Mouse (Mus musculus) intestine, embryonic 14.5 days (tissue): ENCODE data around the gene Hist1h2ae. TPM values are rescaled to one million over a fixed set of nuclear protein-coding genes. Genes with fewer than 3 reads are reported as not detected.
"Not testable (repeated sequence)": the region's sequence is repeated elsewhere in the genome, so short reads cannot be mapped to it uniquely, and the experiment has no call there.

Experiments
- ATAC-seq: fragments of 200-750 bp; cut with Nextera tagmentation; replicated peaks from 2 replicates; pipeline ENCODE4 v1.8.0; 2017; ENCODE audit warnings: low read depth, moderate number of reproducible peaks, moderate TSS enrichment, moderate library complexity; ENCODE audit not compliant: low FRiP score, low TSS enrichment
- DNase-seq: peaks from one replicate; pipeline ENCODE4 v3.0.0-alpha.2; 2018; ENCODE audit warnings: low spot score
- H3K27ac ChIP-seq: fragments of 300-500 bp; sonication (generic); 2 replicates; pipeline ENCODE4 v1.5.1; 2014; ENCODE audit warnings: low read depth, mild to moderate bottlenecking, control low read depth
- H3K27me3 ChIP-seq: fragments of 300-500 bp; sonication (generic); replicated peaks from 2 replicates; pipeline ENCODE4 v1.6.1; 2014; ENCODE audit warnings: low read length, control low read depth; ENCODE audit not compliant: control insufficient read depth, insufficient read depth
- H3K36me3 ChIP-seq: fragments of 300-500 bp; sonication (generic); 2 replicates; pipeline ENCODE4 v1.6.1; 2014; ENCODE audit warnings: low read length, control low read depth; ENCODE audit not compliant: control insufficient read depth, insufficient read depth
- H3K4me1 ChIP-seq: fragments of 300-500 bp; sonication (generic); replicated peaks from 2 replicates; pipeline ENCODE4 v1.6.1; 2014; ENCODE audit warnings: low read length, control low read depth, mixed read lengths; ENCODE audit not compliant: control insufficient read depth, insufficient read depth
- H3K4me2 ChIP-seq: fragments of 300-500 bp; sonication (generic); 2 replicates; pipeline ENCODE4 v1.6.1; 2014; ENCODE audit warnings: low read length
- H3K4me3 ChIP-seq: fragments of 300-500 bp; sonication (generic); 2 replicates; pipeline ENCODE4 v1.5.1; 2014; ENCODE audit warnings: low read depth, low read length, control low read depth, mixed read lengths
- H3K9ac ChIP-seq: fragments of 300-500 bp; sonication (generic); 2 replicates; pipeline ENCODE4 v1.6.1; 2014; ENCODE audit warnings: mild to moderate bottlenecking, low read length
- H3K9me3 ChIP-seq: fragments of 300-500 bp; sonication (generic); 2 replicates; pipeline ENCODE4 v1.6.1; 2016; ENCODE audit warnings: low read length, control low read depth; ENCODE audit not compliant: control insufficient read depth
- WGBS: fragments of 180-500 bp; shearing (Covaris S2); extraction: QIAGEN DNeasy Blood & Tissue Kit; methylation state at CpG from one replicate; pipeline ENCODE4 v1.1.7; 2014; 5-methylcytosine and 5-hydroxymethylcytosine counted together
- polyA plus RNA-seq: library from polyadenylated mRNA; unstranded; fragments of >200 nt; fragmentation: Nextera tagmentation; extraction: Ambion mirVana; gene quantifications from 2 replicates; pipeline ENCODE4 v1.2.1, GENCODE M21; 2014

The Hist1h2ae gene
- polyA plus RNA-seq, 1 experiment from 2014 or later: 106 TPM

DNA sequence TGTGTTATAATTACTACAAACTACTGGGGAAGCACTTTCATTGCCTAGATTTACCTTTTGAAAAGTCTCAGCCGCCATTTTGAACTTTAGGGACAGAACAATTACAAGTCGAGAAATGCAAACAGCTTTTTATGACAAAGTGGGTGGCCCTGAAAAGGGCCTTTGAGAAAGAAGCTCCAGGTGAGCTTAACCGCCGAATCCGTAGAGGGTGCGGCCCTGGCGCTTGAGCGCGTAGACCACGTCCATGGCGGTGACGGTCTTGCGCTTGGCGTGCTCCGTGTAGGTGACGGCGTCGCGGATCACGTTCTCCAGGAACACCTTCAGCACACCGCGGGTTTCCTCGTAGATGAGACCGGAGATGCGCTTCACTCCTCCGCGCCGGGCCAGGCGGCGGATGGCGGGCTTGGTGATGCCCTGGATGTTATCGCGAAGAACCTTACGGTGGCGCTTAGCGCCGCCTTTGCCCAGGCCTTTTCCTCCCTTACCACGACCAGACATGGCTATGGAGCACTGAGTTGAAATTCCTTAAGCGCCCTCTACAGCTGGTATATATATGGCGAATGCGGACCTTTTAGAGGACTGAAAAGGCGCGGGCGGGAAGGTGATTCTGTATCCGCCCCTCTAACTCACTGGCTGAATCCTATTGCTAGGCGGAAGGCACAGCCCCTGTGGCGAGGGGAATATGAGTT, 19.7 kb downstream of the Hist1h2ae start, which contains the start of gene Hist1h4f:
Gene Hist1h4f, minus strand, starts transcription at position 503 of the 689 bp plus-strand sequence.
- WGBS: under 1% methylated on average over 42 of the region's 47 CpGs
- Histone ChIP-seq H3K4me2 (peak within 1 kb of the TSS; percentile 72), H3K27ac (peak within 1 kb of the TSS; percentile 94), H3K9ac (peak within 1 kb of the TSS; percentile 71), H3K4me3 (peak within 1 kb of the TSS; percentile 42), H3K4me1 (peaks cover 12% of the 10 kb centered on the region)
- ATAC-seq (peak; percentile 83), DNase-seq (peak; percentile 99)
- H3K27me3 ChIP-seq, H3K9me3 ChIP-seq, H3K36me3 ChIP-seq: not testable (repeated sequence)

DNA sequence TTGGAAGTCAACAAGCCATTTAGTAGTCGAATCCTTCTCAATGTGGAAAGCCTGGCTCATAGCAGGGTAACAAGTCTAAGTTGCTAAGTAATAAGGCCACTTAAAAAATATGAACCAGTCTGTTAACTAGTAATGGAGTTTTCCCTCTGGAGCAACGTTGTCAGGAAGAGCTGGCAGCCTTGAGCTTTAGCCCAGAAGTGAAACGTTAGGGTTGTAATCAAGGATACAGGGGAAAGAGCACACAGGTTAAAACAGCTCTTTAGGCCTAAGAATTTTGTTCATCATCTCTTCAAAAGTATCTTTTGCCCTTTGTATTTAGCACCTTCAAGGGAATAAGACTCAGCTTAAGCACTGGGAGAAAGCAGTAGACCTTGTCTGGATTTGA, 20.3 kb downstream of the Hist1h2ae start:
- DNase-seq: no peak
- Histone ChIP-seq H3K4me3 (peak overlapping the region; percentile 42), H3K9me3 (no peaks in the 10 kb centered on the region), H3K9ac (peak overlapping the region; percentile 71), H3K4me1 (peaks cover 12% of the 10 kb centered on the region), H3K27ac (peak overlapping the region; percentile 94), H3K4me2 (peak overlapping the region; percentile 72), H3K36me3 (no peaks in the 10 kb centered on the region), H3K27me3 (no peaks in the 10 kb centered on the region)
- ATAC-seq: no peak
- WGBS: 6% methylated on average over 3 of the region's 3 CpGs

DNA sequence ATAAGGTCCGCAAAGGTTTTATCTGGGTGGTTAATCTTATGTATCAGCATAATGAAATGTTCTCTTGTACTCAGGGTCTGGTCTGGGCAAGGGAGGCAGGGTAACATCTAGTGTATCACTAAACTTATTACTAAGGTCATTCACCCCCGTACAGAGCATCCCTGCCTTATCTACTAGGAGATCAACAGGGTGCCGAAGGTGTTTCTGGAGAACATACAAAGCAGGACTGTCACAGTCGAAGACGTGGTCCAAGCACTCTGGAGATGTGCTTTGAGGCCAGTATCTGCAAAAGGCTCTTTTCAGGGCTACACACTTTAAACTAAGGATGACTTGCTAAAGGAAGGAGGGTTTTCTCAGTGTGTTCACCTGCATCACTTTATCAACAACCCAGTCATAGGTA, 24.3 kb downstream of the Hist1h2ae start:
- Histone ChIP-seq H3K27ac (no peak overlapping the region), H3K36me3 (no peaks in the 10 kb centered on the region), H3K4me1 (peaks cover 3% of the 10 kb centered on the region; the same call in 1 of the 2 replicates), H3K4me3 (no peak overlapping the region), H3K4me2 (no peak overlapping the region), H3K9me3 (no peaks in the 10 kb centered on the region), H3K9ac (no peak overlapping the region), H3K27me3 (no peaks in the 10 kb centered on the region)
- DNase-seq: no peak
- 66% methylated on average over 5 of the region's 5 CpGs for WGBS
- ATAC-seq: no peak

- Histone ChIP-seq H3K27ac (peak overlapping the region; percentile 98), H3K4me2 (peak overlapping the region; percentile 37), H3K9ac (peak overlapping the region; percentile 77), H3K4me3 (peak overlapping the region; percentile 53)
- not testable (repeated sequence) for H3K27me3 ChIP-seq, H3K9me3 ChIP-seq, ATAC-seq, H3K4me1 ChIP-seq, H3K36me3 ChIP-seq
- DNase-seq: peak; percentile 58
- WGBS: 1% methylated on average over 13 of the region's 14 CpGs
Observed at GRCm38 (mm10) chr13:23544787-23545120, 26.3 kb downstream of the Hist1h2ae start.

DNA sequence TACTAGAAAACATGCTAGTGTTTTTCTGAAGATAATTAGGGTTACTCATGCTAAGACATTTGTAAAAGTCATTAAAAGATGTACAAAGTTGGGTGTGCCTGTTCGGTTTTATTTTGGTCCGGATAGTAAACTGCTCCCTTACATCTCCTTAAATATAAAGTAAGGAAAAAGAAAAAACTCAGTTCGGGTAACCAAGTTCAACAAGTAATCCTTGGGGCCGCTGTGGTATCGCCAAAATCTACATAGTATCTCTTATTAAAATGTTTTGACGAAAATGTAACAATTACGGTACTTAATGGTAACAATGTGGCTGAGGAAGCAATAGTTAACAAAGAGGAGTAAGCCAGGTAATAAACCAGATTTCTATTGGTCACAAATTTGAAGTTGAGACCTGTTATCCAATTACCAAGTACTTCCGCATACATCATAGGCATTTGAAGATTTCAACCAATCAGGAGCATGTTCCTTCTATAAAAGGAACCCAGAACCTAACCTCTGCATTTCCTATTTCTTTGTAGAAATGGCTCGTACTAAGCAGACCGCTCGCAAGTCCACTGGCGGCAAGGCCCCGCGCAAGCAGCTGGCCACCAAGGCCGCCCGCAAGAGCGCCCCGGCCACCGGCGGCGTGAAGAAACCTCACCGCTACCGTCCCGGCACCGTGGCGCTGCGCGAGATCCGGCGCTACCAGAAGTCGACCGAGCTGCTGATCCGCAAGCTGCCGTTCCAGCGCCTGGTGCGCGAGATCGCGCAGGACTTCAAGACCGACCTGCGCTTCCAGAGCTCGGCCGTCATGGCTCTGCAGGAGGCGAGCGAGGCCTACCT, 26.8 kb downstream of the Hist1h2ae start, which contains the start of gene Hist1h3f:
Gene Hist1h3f, plus strand, starts transcription at position 88 of the 822 bp plus-strand sequence.
- ATAC-seq: peak; percentile 91
- no peaks in the 10 kb centered on the region for H3K27me3 ChIP-seq
- DNase-seq: peak; percentile 71
- H3K4me2 ChIP-seq: peak within 1 kb of the TSS; percentile 94
- H3K4me3 ChIP-seq: peak within 1 kb of the TSS; percentile 53
- under 1% methylated on average over 23 of the region's 45 CpGs for WGBS
- no peaks in the 10 kb centered on the region for H3K9me3 ChIP-seq
- H3K4me1 ChIP-seq: no peaks in the 10 kb centered on the region
- no peaks in the 10 kb centered on the region for H3K36me3 ChIP-seq
- H3K9ac ChIP-seq: peak within 1 kb of the TSS; percentile 77
- peak within 1 kb of the TSS; percentile 98 for H3K27ac ChIP-seq

DNA sequence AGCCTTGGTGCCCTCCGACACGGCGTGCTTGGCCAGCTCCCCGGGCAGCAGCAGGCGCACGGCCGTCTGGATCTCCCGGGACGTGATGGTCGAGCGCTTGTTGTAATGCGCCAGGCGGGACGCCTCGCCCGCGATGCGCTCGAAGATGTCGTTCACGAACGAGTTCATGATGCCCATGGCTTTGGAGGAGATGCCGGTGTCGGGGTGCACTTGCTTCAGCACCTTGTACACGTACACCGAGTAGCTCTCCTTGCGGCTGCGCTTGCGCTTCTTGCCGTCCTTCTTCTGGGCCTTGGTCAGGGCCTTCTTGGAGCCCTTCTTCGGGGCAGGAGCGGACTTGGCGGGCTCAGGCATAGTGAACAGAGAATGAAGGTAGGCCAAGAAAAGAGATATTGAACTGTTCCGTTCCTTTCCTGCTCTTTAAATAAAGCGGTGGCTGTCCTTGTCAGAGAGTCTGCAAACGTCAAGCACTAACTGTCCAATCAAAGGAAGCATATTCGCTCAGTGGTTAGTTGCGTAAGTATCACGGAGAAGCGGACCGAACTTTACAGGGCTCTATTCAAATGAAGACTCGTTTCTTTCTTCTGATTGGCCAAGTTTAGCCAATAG, 27.9 kb downstream of the Hist1h2ae start, which contains the start of gene Hist1h2bh:
Gene Hist1h2bh, minus strand, starts transcription at position 394 of the 609 bp plus-strand sequence.
- peak; percentile 86 for DNase-seq
- Histone ChIP-seq H3K4me3 (peak within 1 kb of the TSS; percentile 53), H3K4me2 (peak within 1 kb of the TSS; percentile 94), H3K9ac (peak within 1 kb of the TSS; percentile 77), H3K27ac (peak within 1 kb of the TSS; percentile 98)
- not testable (repeated sequence) for H3K4me1 ChIP-seq, H3K36me3 ChIP-seq, H3K27me3 ChIP-seq, H3K9me3 ChIP-seq
- peak; percentile 92 for ATAC-seq
- WGBS: 0% methylated on average over 32 of the region's 42 CpGs

DNA sequence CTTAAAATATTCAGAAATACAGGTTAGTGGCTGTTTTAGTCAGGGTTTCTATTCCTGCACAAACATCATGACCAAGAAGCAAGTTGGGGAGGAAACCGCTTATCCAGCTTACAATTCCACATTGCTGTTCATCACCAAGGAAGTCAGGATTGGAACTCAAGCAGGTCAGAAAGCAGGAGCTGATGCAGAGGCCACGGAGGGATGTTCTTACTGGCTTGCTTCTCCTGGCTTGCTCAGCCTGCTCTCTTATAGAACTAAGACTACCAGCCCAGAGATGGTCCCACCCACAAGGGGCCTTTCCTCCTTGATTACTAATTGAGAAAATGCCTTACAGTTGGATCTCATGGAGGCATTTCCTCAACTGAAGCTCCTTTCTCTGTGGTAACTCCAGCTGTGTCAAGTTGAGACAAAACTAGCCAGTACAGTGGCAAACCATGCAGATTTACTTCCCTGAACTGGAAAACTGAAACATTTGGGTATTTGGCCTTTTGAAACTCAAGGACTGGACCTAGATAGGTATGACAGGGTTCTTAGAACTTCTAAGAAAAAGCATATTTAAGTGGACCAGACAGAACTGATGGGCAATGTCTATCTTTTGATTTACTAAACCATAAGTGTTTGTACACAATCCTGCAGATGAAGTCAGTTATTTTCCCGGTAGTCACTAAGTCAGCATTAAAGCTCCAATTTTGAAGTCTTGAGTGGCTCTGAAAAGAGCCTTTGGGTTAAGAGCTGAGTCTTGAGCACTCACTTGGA, 28.6 kb downstream of the Hist1h2ae start:
- DNase-seq: peak; percentile 57
- H3K4me3 ChIP-seq: peak overlapping the region; percentile 53
- peak overlapping the region; percentile 53 for H3K9ac ChIP-seq
- not testable (repeated sequence) for H3K9me3 ChIP-seq, ATAC-seq, H3K4me1 ChIP-seq, H3K27me3 ChIP-seq, H3K36me3 ChIP-seq
- H3K27ac ChIP-seq: peak overlapping the region; percentile 98
- peak overlapping the region; percentile 94 for H3K4me2 ChIP-seq
- 9% methylated on average over 3 of the region's 3 CpGs for whole genome bisulfite sequencing

DNA sequence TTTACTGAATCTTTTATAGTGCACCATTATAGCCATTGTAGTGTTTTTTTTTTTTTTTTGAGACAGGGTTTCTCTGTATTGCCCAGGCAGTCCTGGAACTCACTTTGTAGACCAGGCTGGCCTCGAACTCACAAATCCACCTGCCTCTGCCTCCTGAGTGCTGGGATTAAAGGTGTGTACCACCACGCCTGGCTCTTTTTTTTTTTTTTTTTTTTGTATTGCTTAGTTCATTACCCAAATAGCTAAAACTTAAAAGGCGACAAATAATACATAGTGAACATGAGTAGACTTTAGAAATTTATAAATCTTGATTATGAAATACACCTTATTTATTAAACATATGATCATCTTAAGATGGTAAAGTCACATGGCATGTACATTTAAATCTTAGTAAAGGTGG, 29.5 kb downstream of the Hist1h2ae start:
- H3K4me2 ChIP-seq: peak overlapping the region; percentile 94
- peaks cover 3% of the 10 kb centered on the region; the same call in 1 of the 2 replicates for H3K4me1 ChIP-seq
- H3K27me3 ChIP-seq: no peaks in the 10 kb centered on the region
- H3K27ac ChIP-seq: no peak overlapping the region
- ATAC-seq (no peak), DNase-seq (no peak)
- no peak overlapping the region for H3K9ac ChIP-seq
- WGBS: 78% methylated on average over 3 of the region's 3 CpGs
- H3K9me3 ChIP-seq: no peaks in the 10 kb centered on the region
- no peaks in the 10 kb centered on the region for H3K36me3 ChIP-seq
- H3K4me3 ChIP-seq: no peak overlapping the region
